Mouse (Mus musculus) midbrain, embryonic 13.5 days (tissue): ENCODE results near the gene Heatr6. TPM values are rescaled to one million over a fixed set of nuclear protein-coding genes. Genes with fewer than 3 reads are reported as not detected.

Experiments used
- ATAC-seq: fragments of 200-750 bp; cut with Nextera tagmentation; 2 replicates; pipeline ENCODE4 v1.8.0; 2017; ENCODE audit warnings: mild to moderate bottlenecking, moderate TSS enrichment, moderate library complexity
- H3K27ac ChIP-seq: fragments of 300-500 bp; sonication (generic); 2 replicates; pipeline ENCODE4 v1.5.1; 2015; ENCODE audit warnings: inconsistent platforms, mild to moderate bottlenecking, moderate library complexity
- H3K27me3 ChIP-seq: fragments of 300-500 bp; sonication (generic); 2 replicates; pipeline ENCODE4 v1.6.1; 2015; ENCODE audit warnings: mild to moderate bottlenecking, inconsistent platforms
- H3K36me3 ChIP-seq: fragments of 300-500 bp; sonication (generic); 2 replicates; pipeline ENCODE4 v1.6.1; 2015; ENCODE audit warnings: mild to moderate bottlenecking, inconsistent platforms
- H3K4me1 ChIP-seq: fragments of 300-500 bp; sonication (generic); replicated peaks from 2 replicates; pipeline ENCODE4 v1.6.1; 2015; ENCODE audit warnings: inconsistent platforms
- H3K4me2 ChIP-seq: fragments of 300-500 bp; sonication (generic); replicated peaks from 2 replicates; pipeline ENCODE4 v1.6.1; 2015; ENCODE audit warnings: moderate library complexity, mild to moderate bottlenecking, inconsistent platforms
- H3K4me3 ChIP-seq: fragments of 300-500 bp; sonication (generic); replicated peaks from 2 replicates; pipeline ENCODE4 v1.5.1; 2015; ENCODE audit warnings: mild to moderate bottlenecking, inconsistent platforms
- H3K9ac ChIP-seq: fragments of 300-500 bp; sonication (generic); replicated peaks from 2 replicates; pipeline ENCODE4 v1.6.1; 2015; ENCODE audit warnings: mild to moderate bottlenecking, inconsistent platforms
- H3K9me3 ChIP-seq: fragments of 300-500 bp; sonication (generic); 2 replicates; pipeline ENCODE4 v1.6.1; 2016; ENCODE audit warnings: mild to moderate bottlenecking, inconsistent platforms
- WGBS: fragments of 180-500 bp; shearing (Covaris S2); methylation state at CpG from one replicate; pipeline ENCODE4 v1.1.7; 2015; 5-methylcytosine and 5-hydroxymethylcytosine counted together
- polyA plus RNA-seq: library from polyadenylated mRNA; unstranded; fragments of >200 nt; fragmentation: Nextera tagmentation; extraction: Ambion mirVana; gene quantifications from 2 replicates; pipeline ENCODE4 v1.2.1, GENCODE M21; 2015

Heatr6 gene
- 41.7 and 44.5 TPM in 2 replicates for polyA plus RNA-seq

- peaks cover 27% of the 10 kb centered on the region for H3K36me3 ChIP-seq
- H3K27ac ChIP-seq: peak within 1 kb of the TSS; percentile 89
- peaks cover 23% of the 10 kb centered on the region for H3K4me1 ChIP-seq
- peak within 1 kb of the TSS; percentile 71 for H3K4me3 ChIP-seq
- peak; percentile 98 for ATAC-seq
- under 1% methylated on average over 47 of the region's 47 CpGs for WGBS
- no peaks in the 10 kb centered on the region for H3K9me3 ChIP-seq
- peak within 1 kb of the TSS; percentile 70 for H3K9ac ChIP-seq
- peaks cover 25% of the 10 kb centered on the region for H3K27me3 ChIP-seq
- H3K4me2 ChIP-seq: peak within 1 kb of the TSS; percentile 70
Measured at GRCm38 (mm10) chr11:83753581-83754181, at the start of gene Heatr6. Gene Heatr6 (plus strand): TSS chr11:83753696.

GRCm38 (mm10) chr11:83703705-83704104 lies 49.8 kb upstream of the Heatr6 start, which contains the start of gene Wfdc17:
Gene Wfdc17 (plus strand): TSS chr11:83703991.
- no peak within 1 kb of the TSS for H3K27ac ChIP-seq
- no peaks in the 10 kb centered on the region for H3K9me3 ChIP-seq
- no peaks in the 10 kb centered on the region for H3K4me1 ChIP-seq
- H3K4me3 ChIP-seq: no peak within 1 kb of the TSS
- WGBS: 68% methylated on average over 1 of the region's 1 CpGs
- H3K27me3 ChIP-seq: no peaks in the 10 kb centered on the region
- ATAC-seq: no peak
- H3K36me3 ChIP-seq: no peaks in the 10 kb centered on the region
- no peak within 1 kb of the TSS for H3K4me2 ChIP-seq
- H3K9ac ChIP-seq: no peak within 1 kb of the TSS

- no peaks in the 10 kb centered on the region for H3K4me1 ChIP-seq
- ATAC-seq: no peak
- WGBS: 73% methylated on average over 4 of the region's 4 CpGs
- no peaks in the 10 kb centered on the region for H3K9me3 ChIP-seq
- H3K9ac ChIP-seq: no peak within 1 kb of the TSS
- H3K4me3 ChIP-seq: no peak within 1 kb of the TSS
- no peaks in the 10 kb centered on the region for H3K27me3 ChIP-seq
- no peaks in the 10 kb centered on the region for H3K36me3 ChIP-seq
- H3K4me2 ChIP-seq: no peak within 1 kb of the TSS
- no peak within 1 kb of the TSS for H3K27ac ChIP-seq
Measured at GRCm38 (mm10) chr11:83708715-83709114, 44.8 kb upstream of the Heatr6 start, which contains the start of gene Wfdc18. Gene Wfdc18 (plus strand): TSS chr11:83709015.

GRCm38 (mm10) chr11:83709683-83710082 lies 43.8 kb upstream of the Heatr6 start:
- Histone ChIP-seq H3K9me3 (no peaks in the 10 kb centered on the region), H3K4me3 (no peak overlapping the region)
- no peak for ATAC-seq

GRCm38 (mm10) chr11:83712671-83713070 lies 40.8 kb upstream of the Heatr6 start:
- H3K9me3 ChIP-seq: no peaks in the 10 kb centered on the region
- H3K27me3 ChIP-seq: no peaks in the 10 kb centered on the region
- H3K36me3 ChIP-seq: no peaks in the 10 kb centered on the region
- no peak overlapping the region for H3K27ac ChIP-seq
- 81% methylated on average over 1 of the region's 1 CpGs for WGBS
- ATAC-seq: no peak
- no peak overlapping the region for H3K9ac ChIP-seq
- H3K4me1 ChIP-seq: no peaks in the 10 kb centered on the region
- no peak overlapping the region for H3K4me2 ChIP-seq
- H3K4me3 ChIP-seq: no peak overlapping the region

More at GRCm38 (mm10) chr11:83709683-83710082, 43.8 kb upstream of the Heatr6 start:
- Histone ChIP-seq H3K27ac (no peak overlapping the region), H3K27me3 (no peaks in the 10 kb centered on the region), H3K4me2 (no peak overlapping the region), H3K9ac (no peak overlapping the region), H3K4me1 (no peaks in the 10 kb centered on the region), H3K36me3 (no peaks in the 10 kb centered on the region)
- WGBS: 90% methylated on average over 5 of the region's 5 CpGs

- no peak for ATAC-seq
- Histone ChIP-seq H3K9me3 (no peaks in the 10 kb centered on the region), H3K4me1 (no peaks in the 10 kb centered on the region), H3K4me3 (no peak overlapping the region), H3K27me3 (no peaks in the 10 kb centered on the region), H3K36me3 (no peaks in the 10 kb centered on the region), H3K4me2 (no peak overlapping the region), H3K9ac (no peak overlapping the region), H3K27ac (no peak overlapping the region)
- WGBS: 85% methylated on average over 2 of the region's 2 CpGs
Measured at GRCm38 (mm10) chr11:83713925-83714324, 39.6 kb upstream of the Heatr6 start.

- Histone ChIP-seq H3K4me3 (no peak overlapping the region), H3K4me1 (no peaks in the 10 kb centered on the region), H3K4me2 (no peak overlapping the region), H3K36me3 (no peaks in the 10 kb centered on the region), H3K27ac (no peak overlapping the region), H3K9ac (no peak overlapping the region), H3K9me3 (no peaks in the 10 kb centered on the region), H3K27me3 (no peaks in the 10 kb centered on the region)
- ATAC-seq: no peak
- WGBS: 91% methylated on average over 6 of the region's 6 CpGs
Measured at GRCm38 (mm10) chr11:83717042-83717665, 36.3 kb upstream of the Heatr6 start.

GRCm38 (mm10) chr11:83720766-83721165 lies 32.7 kb upstream of the Heatr6 start:
- Histone ChIP-seq H3K4me3 (no peak overlapping the region), H3K27ac (no peak overlapping the region), H3K4me1 (no peaks in the 10 kb centered on the region), H3K9me3 (no peaks in the 10 kb centered on the region), H3K27me3 (no peaks in the 10 kb centered on the region), H3K36me3 (no peaks in the 10 kb centered on the region), H3K9ac (no peak overlapping the region), H3K4me2 (no peak overlapping the region)
- ATAC-seq: no peak

GRCm38 (mm10) chr11:83728757-83729432 lies 24.6 kb upstream of the Heatr6 start:
- H3K36me3 ChIP-seq: no peaks in the 10 kb centered on the region

GRCm38 (mm10) chr11:83731116-83731515 lies 22.4 kb upstream of the Heatr6 start:
- H3K4me1 ChIP-seq: no peaks in the 10 kb centered on the region
- WGBS: 86% methylated on average over 1 of the region's 1 CpGs
- H3K9ac ChIP-seq: no peak overlapping the region
- H3K27me3 ChIP-seq: no peaks in the 10 kb centered on the region
- no peak overlapping the region for H3K4me2 ChIP-seq
- no peaks in the 10 kb centered on the region for H3K36me3 ChIP-seq
- no peak for ATAC-seq
- no peak overlapping the region for H3K27ac ChIP-seq
- H3K9me3 ChIP-seq: no peaks in the 10 kb centered on the region
- no peak overlapping the region for H3K4me3 ChIP-seq

More at GRCm38 (mm10) chr11:83728757-83729432, 24.6 kb upstream of the Heatr6 start:
- no peak overlapping the region for H3K4me3 ChIP-seq
- ATAC-seq: no peak
- no peaks in the 10 kb centered on the region for H3K27me3 ChIP-seq
- 76% methylated on average over 3 of the region's 3 CpGs for WGBS
- H3K27ac ChIP-seq: no peak overlapping the region
- no peaks in the 10 kb centered on the region for H3K9me3 ChIP-seq
- H3K4me1 ChIP-seq: no peaks in the 10 kb centered on the region
- no peak overlapping the region for H3K4me2 ChIP-seq
- no peak overlapping the region for H3K9ac ChIP-seq

GRCm38 (mm10) chr11:83733071-83733640 lies 20.3 kb upstream of the Heatr6 start:
- no peaks in the 10 kb centered on the region for H3K27me3 ChIP-seq
- WGBS: 88% methylated on average over 5 of the region's 5 CpGs
- H3K9me3 ChIP-seq: no peaks in the 10 kb centered on the region
- no peaks in the 10 kb centered on the region for H3K36me3 ChIP-seq
- ATAC-seq: no peak
- no peak overlapping the region for H3K27ac ChIP-seq
- no peak overlapping the region for H3K9ac ChIP-seq
- H3K4me3 ChIP-seq: no peak overlapping the region
- H3K4me2 ChIP-seq: no peak overlapping the region
- no peaks in the 10 kb centered on the region for H3K4me1 ChIP-seq

- H3K36me3 ChIP-seq: no peaks in the 10 kb centered on the region
- no peak overlapping the region for H3K4me3 ChIP-seq
- H3K27ac ChIP-seq: no peak overlapping the region
- H3K9me3 ChIP-seq: no peaks in the 10 kb centered on the region
- no peak overlapping the region for H3K9ac ChIP-seq
- 91% methylated on average over 1 of the region's 1 CpGs for WGBS
- H3K27me3 ChIP-seq: no peaks in the 10 kb centered on the region
- H3K4me1 ChIP-seq: no peaks in the 10 kb centered on the region
- ATAC-seq: no peak
- no peak overlapping the region for H3K4me2 ChIP-seq
Measured at GRCm38 (mm10) chr11:83734215-83734614, 19.3 kb upstream of the Heatr6 start.
